Mouse (Mus musculus) lung, postnatal 0 days (tissue): Measurements from ENCODE around the gene Syna. TPM values are rescaled to one million over a fixed set of nuclear protein-coding genes. Genes with fewer than 3 reads are reported as not detected.

Experiments
- ATAC-seq: fragments of 200-750 bp; cut with Nextera tagmentation; 2 replicates; pipeline ENCODE4 v1.8.0; 2017; ENCODE audit warnings: moderate library complexity
- DNase-seq: peaks from one replicate; pipeline ENCODE4 v3.0.0-alpha.2; 2016; ENCODE audit warnings: low spot score
- H3K27ac ChIP-seq: fragments of 300-500 bp; sonication (generic); 2 replicates; pipeline ENCODE4 v1.5.1; 2014; ENCODE audit warnings: antibody characterized with exemption, mild to moderate bottlenecking, low read length, mixed read lengths
- H3K27me3 ChIP-seq: fragments of 300-500 bp; sonication (generic); replicated peaks from 2 replicates; pipeline ENCODE4 v1.6.1; 2014; ENCODE audit warnings: low read length, mixed read lengths; ENCODE audit not compliant: insufficient read depth
- H3K36me3 ChIP-seq: fragments of 300-500 bp; sonication (generic); 2 replicates; pipeline ENCODE4 v1.6.1; 2014; ENCODE audit warnings: low read length, mixed read lengths; ENCODE audit not compliant: insufficient read depth
- H3K4me1 ChIP-seq: fragments of 300-500 bp; sonication (generic); 2 replicates; pipeline ENCODE4 v1.6.1; 2014; ENCODE audit warnings: antibody characterized with exemption, low read depth, low read length, mixed read lengths; ENCODE audit not compliant: insufficient read depth
- H3K4me2 ChIP-seq: fragments of 300-500 bp; sonication (generic); replicated peaks from 2 replicates; pipeline ENCODE4 v1.6.1; 2014; ENCODE audit warnings: low read depth, mild to moderate bottlenecking, low read length, moderate library complexity, mixed read lengths
- H3K4me3 ChIP-seq: fragments of 300-500 bp; sonication (generic); 2 replicates; pipeline ENCODE4 v1.5.1; 2014; ENCODE audit warnings: low read depth, low read length
- H3K9ac ChIP-seq: fragments of 300-500 bp; sonication (generic); replicated peaks from 2 replicates; pipeline ENCODE4 v1.6.1; 2014; ENCODE audit warnings: low read depth, mild to moderate bottlenecking
- H3K9me3 ChIP-seq: fragments of 300-500 bp; sonication (generic); 2 replicates; pipeline ENCODE4 v1.6.1; 2016; ENCODE audit warnings: low read length, mixed read lengths
- CTCF ChIP-seq: IDR thresholded peaks from 2 replicates; pipeline ENCODE4 v1.5.1; 2016; ENCODE audit warnings: antibody characterized with exemption, mild to moderate bottlenecking
- EP300 ChIP-seq: IDR thresholded peaks from 2 replicates; pipeline ENCODE4 v1.6.1; 2016; ENCODE audit warnings: antibody characterized with exemption, mild to moderate bottlenecking, control low read depth
- WGBS: fragments of 180-500 bp; shearing (Covaris S2); extraction: QIAGEN DNeasy Blood & Tissue Kit; methylation state at CpG from one replicate; pipeline ENCODE4 v1.1.7; 2014; 5-methylcytosine and 5-hydroxymethylcytosine counted together
- polyA plus RNA-seq: library from polyadenylated mRNA; unstranded; fragments of >200 nt; fragmentation: Nextera tagmentation; extraction: Ambion mirVana; gene quantifications from 2 replicates; pipeline ENCODE4 v1.2.1, GENCODE M21; 2015

Syna gene
- polyA plus RNA-seq, 1 experiment from 2014 or later: 0.24 TPM

- no peak overlapping the region for H3K4me2 ChIP-seq
- ATAC-seq (no peak), DNase-seq (no peak)
- 78% methylated on average over 16 of the region's 16 CpGs for WGBS
- no peaks in the 10 kb centered on the region for H3K4me1 ChIP-seq
- no peaks in the 10 kb centered on the region for H3K27me3 ChIP-seq
- H3K4me3 ChIP-seq: no peak overlapping the region
- H3K27ac ChIP-seq: no peak overlapping the region
- TF ChIP-seq CTCF (no peak), EP300 (no peak)
- H3K36me3 ChIP-seq: no peaks in the 10 kb centered on the region
- no peak overlapping the region for H3K9ac ChIP-seq
- no peaks in the 10 kb centered on the region for H3K9me3 ChIP-seq
These were observed 640 bp upstream of the Syna start for GRCm38 (mm10) chr5:134560450-134561171.

GRCm38 (mm10) chr5:134555463-134556164 lies 4.4 kb downstream of the Syna start:
- Histone ChIP-seq H3K4me3 (no peak overlapping the region), H3K9ac (no peak overlapping the region), H3K27me3 (no peaks in the 10 kb centered on the region), H3K4me1 (peaks cover 20% of the 10 kb centered on the region; the same call in 1 of the 2 replicates), H3K36me3 (no peaks in the 10 kb centered on the region), H3K4me2 (no peak overlapping the region), H3K9me3 (no peaks in the 10 kb centered on the region), H3K27ac (peak overlapping the region; percentile 45)
- peak; percentile 13 for ATAC-seq
- peak; percentile 78 for DNase-seq
- WGBS: 6% methylated on average over 20 of the region's 20 CpGs
- TF ChIP-seq EP300: no peak
- no peak for TF ChIP-seq CTCF

GRCm38 (mm10) chr5:134553951-134554546 lies 5.9 kb downstream of the Syna start:
- Histone ChIP-seq H3K9ac (no peak overlapping the region), H3K4me3 (no peak overlapping the region), H3K4me2 (no peak overlapping the region), H3K27ac (no peak overlapping the region), H3K9me3 (no peaks in the 10 kb centered on the region), H3K27me3 (no peaks in the 10 kb centered on the region), H3K4me1 (peaks cover 23% of the 10 kb centered on the region; the same call in 1 of the 2 replicates), H3K36me3 (no peaks in the 10 kb centered on the region)
- TF ChIP-seq EP300: no peak
- no peak for TF ChIP-seq CTCF
- DNase-seq: no peak
- no peak for ATAC-seq
- WGBS: 86% methylated on average over 5 of the region's 5 CpGs

DNA sequence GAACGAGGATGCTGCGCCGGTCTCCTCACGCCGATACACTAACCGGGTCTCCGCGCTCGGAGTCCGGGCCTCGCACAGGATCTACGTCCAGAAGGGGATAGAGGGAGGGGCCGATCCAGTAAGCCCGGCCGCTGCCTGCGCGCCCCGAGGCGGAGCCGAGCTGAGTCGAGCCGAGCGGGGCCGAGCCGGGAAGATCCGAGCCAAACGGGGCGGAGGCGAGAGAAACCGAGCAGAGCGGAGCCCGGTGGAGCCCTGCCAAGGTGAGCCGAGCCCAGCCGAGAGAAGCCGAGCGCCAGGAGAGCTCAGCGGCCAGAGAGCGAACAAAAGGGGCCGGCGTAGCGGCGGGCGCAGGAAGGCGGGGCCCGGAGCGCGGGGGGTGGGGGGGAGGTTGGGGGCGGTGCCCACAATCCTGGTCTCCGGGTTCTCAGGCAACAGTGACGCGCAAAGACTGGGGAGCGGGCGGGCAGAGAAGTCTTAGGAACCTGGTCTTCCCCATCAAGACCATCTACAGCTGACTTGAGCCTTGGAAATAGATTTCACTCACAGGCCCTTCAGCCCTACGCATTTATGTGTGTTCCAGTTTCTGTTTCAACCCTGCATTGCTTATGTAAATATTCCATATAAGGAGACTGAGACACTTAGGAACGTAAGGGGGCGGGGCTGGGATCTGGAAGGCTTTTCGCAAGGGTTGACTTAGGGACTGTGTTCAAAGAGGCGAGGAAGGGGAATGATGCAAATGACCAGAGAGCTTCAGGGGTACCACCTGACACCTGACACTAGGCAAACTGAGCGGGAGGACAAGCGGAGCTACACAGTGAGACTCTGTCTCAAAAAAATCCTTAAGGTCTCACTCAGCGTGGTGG lies 7.6 kb downstream of the Syna start, which contains the start of gene Clip2:
TSS of gene Clip2 (minus strand) at position 325 of the 863 bp plus-strand sequence.
- 2% methylated on average over 55 of the region's 61 CpGs for WGBS
- ATAC-seq (peak; percentile 94), DNase-seq (peak; percentile 99)
- Histone ChIP-seq H3K4me1 (peaks cover 23% of the 10 kb centered on the region; the same call in 1 of the 2 replicates), H3K9me3 (no peaks in the 10 kb centered on the region), H3K27me3 (no peaks in the 10 kb centered on the region), H3K9ac (peak within 1 kb of the TSS; percentile 76), H3K27ac (peak within 1 kb of the TSS; percentile 87), H3K36me3 (no peaks in the 10 kb centered on the region), H3K4me3 (peak within 1 kb of the TSS; percentile 69), H3K4me2 (peak within 1 kb of the TSS; percentile 86)
- TF ChIP-seq CTCF (peak; percentile 49), EP300 (no peak)

DNA sequence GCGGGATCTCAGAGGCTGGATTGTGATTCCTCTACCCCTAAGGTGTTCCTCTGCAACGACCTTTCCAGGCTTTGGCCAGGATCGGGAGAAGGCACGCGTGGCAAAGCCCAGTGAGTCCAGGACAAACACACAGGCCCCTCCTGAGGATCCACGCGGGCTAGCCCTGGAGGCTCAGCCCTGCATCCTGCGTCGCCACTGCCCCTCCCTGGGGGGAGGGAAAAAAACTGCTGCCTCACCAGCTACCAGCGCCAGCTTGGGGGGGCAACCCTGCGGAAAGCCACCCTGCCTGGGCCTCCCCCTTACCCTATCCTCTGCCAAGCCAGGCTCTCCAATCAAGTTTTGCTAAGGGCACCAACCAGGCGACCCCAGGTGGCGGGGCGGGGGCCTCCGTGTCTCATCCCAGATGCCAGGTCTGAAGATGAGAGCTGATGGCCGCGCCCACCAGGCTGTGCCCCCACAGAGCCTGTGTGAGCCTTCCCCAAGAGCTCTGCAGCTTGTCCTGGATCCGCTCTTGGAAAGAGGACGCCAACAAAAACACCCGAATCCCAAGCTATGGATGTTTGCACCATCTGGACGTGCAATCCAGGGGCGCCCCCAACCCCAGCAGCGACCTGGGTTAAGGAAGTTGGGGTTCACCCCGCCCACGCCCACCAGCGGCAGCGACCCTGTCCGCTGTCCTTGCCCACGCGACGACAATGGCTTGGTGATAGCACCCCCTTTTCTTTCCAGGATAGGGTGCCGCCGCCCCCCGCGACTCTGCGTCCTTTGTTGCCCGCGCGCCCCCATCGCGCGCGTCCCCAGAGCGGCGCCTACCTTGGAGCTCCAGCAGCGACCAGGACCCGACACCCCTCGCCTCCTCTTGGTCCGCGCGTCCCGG lies 8.5 kb downstream of the Syna start:
- TF ChIP-seq CTCF: no peak
- TF ChIP-seq EP300: 0 out of 2 replicates have a peak, but pooled peaks have one; percentile 14
- DNase-seq (peak; percentile 55), ATAC-seq (no peak; the same call in 1 of the 2 replicates)
- 3% methylated on average over 49 of the region's 52 CpGs for WGBS
- Histone ChIP-seq H3K4me3 (peak overlapping the region; percentile 69), H3K27ac (peak overlapping the region; percentile 87), H3K9ac (peak overlapping the region; percentile 76), H3K9me3 (no peaks in the 10 kb centered on the region), H3K27me3 (no peaks in the 10 kb centered on the region), H3K4me1 (peaks cover 23% of the 10 kb centered on the region; the same call in 1 of the 2 replicates), H3K36me3 (no peaks in the 10 kb centered on the region), H3K4me2 (peak overlapping the region; percentile 86)
